Mouse (Mus musculus) spleen, postnatal 10 days (tissue): ENCODE data around the gene Cacna1d.

Source experiments
- DNase-seq, 2 experiments: peaks; one replicate each; pipeline ENCODE4 v3.0.0; 2021 to 2022; ENCODE audit warnings: low spot score in 2 of 2

The Cacna1d gene

GRCm38 (mm10) chr14:30458820-30459219, 32.4 kb downstream of the Cacna1d start:
- DNase-seq: no peak

DNA sequence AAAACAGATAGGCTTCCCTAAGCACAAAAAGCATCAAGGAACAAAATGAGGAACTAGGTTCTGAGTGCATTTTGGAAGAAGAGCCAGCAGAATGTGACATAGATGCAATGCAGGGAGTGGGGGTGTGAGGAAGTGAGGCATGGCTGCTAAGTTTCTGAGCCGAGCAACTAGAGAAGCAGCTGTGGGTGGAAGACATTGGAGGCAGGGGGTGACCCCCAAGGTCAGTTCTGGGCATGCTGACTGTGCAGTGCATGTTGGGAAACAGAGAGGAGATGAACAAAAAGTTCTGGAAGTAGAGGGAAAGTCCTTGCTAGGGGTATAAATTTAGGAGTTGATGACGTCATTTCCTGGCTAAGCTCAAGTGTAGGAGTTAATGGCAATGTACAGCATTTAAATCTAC, 33.4 kb downstream of the Cacna1d start:
- peak; percentile 29 to 52 for DNase-seq

GRCm38 (mm10) chr14:30457436-30457835, 33.8 kb downstream of the Cacna1d start:
- no peak for DNase-seq

DNA sequence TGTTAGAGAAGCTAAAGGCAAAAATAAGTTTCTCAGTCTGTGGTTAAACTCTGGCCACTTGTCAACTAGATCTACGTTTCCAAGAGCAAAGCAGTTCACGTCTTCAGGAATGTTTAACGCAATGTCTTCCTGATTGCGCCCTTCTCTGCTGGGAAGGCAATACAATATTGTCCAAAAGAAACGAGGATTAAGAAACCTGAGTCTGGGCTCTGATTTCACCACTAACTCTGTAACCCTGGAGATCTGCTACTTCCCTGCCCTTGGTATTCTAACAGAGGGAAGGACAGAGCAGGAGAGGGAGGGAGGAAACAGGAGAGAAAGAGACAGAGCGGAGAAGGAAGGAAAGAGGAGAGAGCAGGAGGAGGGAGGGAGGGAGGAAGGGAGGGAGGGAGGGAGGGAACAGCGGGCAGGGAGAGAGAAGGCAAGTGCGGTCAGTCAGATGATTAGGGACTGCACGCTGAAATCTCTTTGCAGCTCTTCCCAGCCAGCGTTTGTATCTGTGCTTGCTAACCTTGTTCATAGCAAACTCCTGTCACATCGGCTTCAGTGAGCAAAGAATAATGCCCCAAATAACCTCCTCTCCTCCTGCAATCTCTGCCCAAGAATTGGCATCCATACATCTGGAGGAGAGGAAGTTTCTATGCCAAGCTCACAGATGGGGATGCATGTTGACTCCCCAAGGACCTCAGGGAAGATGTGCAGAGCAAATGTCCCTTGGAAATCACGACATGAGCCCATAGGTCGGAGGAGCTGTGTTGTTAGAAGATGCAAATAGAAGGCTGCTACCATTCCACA, 35.3 kb downstream of the Cacna1d start:
- DNase-seq: no peak

DNA sequence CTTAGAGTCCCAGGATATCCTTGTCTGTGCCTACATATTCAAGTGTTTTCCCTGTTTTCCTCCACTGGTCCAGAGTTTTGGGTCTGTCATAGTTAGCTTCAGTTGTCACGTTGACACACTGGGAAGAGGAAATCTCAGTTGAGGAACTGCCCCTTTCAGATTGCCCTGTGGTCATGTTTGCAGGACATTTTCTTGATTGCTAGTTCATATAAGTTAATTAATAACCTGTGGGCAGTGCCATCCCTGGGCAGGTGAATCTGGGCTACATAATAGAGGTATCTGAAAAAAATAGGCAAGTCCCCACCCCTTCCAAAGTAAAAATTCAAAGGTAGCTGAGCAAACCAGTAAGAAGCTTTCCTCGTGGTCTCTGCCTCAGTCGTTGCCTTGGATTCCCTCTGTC, 51.3 kb downstream of the Cacna1d start:
- DNase-seq: no peak

DNA sequence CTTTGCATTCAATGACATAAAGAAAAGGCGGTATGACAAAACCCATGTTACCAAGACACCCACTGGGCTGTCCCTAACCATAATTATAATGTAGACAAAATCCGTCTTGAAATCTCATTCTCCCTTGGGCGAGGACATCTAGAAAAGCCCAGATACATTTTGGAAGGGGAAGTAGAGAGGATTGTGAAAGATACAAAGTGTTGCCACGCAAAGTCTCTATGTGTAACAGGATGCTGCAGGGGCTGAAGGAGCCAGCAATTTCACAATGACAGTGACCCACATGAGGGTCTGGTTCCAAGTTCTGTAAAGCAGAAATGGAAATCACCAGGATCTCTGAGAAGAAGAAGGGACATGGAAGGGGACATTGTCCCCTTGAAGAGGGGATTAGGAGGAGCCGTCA, 55.9 kb downstream of the Cacna1d start:
- no peak for DNase-seq

- DNase-seq: no peak
These were observed 60.8 kb downstream of the Cacna1d start for GRCm38 (mm10) chr14:30430446-30430845.

GRCm38 (mm10) chr14:30430026-30430425, 61.2 kb downstream of the Cacna1d start:
- DNase-seq: no peak

DNA sequence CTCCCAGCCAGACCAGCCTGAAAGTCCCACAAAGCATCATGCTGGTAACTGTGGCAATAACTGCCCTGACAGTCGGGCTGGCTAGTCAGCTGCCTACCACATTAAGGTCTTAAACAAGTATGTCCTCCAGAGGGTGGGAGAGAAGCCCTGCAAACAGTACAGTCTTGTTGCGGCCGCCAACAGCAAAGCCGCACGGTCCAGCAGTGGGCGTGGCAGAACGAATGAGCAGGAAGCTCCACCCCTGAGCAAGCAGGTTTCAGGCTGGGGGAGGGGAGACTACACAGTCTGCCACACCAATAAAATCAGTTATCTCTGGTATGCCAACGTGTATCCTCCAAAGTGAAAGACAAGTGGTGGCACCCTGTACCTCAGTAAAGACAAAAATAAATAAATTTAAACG, 61.6 kb downstream of the Cacna1d start:
- DNase-seq: no peak

DNA sequence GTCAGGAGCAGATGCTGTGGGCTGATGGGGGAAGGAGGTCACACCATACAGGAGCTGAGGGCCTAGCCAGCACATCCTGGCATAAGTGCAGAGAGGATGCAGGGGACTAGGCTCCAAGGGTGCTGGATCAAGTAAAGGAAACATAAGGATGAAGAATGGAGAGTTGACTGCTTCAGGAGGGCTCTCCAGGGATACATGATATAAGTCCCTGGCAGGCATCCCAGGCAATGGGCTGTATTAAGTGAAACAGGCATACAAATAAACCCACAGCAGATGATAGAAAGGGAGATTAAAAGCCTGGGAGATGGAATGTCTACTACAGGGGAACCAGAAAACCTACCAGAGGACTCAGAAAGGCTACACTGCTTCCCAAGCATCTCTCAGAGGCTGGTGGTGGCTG, 62.5 kb downstream of the Cacna1d start:
- no peak for DNase-seq

- DNase-seq: no peak
These were observed 65.4 kb downstream of the Cacna1d start for GRCm38 (mm10) chr14:30425876-30426275.

DNA sequence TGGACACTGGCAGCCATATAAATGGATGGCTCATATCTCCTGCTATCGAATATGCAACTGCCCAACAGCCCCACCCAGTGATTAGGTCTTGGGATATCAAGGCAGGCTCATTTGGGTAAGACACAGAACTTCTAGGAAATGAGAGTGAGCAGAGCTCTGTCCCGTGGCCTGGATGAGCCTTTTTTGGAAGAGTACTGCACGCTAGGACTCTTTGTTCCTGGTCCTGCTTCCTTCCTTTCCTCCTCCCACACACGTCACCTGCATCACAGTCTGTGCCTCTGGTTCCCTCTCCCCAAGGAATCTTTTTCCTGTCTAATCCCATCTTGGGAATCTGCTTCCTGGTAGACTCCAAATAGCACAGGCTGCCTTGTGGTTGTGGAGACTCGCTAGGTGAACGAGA, 66.1 kb downstream of the Cacna1d start:
- no peak for DNase-seq

DNA sequence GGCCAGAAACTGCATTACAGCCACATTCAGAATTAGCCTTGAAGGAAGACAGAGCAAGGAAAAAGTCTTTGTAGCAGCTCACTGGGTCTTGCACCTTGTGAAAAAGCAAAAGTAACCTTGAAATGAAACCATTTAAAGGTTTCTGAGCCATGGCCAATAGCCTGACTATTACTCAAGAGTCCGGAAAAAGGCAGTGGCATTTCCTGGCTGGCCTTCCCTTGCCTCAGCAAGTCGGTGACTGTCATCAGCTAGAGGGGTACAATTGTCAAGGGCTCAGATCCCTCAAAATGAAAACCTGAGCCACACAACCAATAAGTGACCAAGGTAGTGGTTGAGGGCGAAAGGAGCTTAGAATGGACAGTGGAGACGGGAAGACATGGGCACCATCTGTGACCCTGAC, 66.6 kb downstream of the Cacna1d start:
- no peak for DNase-seq

DNA sequence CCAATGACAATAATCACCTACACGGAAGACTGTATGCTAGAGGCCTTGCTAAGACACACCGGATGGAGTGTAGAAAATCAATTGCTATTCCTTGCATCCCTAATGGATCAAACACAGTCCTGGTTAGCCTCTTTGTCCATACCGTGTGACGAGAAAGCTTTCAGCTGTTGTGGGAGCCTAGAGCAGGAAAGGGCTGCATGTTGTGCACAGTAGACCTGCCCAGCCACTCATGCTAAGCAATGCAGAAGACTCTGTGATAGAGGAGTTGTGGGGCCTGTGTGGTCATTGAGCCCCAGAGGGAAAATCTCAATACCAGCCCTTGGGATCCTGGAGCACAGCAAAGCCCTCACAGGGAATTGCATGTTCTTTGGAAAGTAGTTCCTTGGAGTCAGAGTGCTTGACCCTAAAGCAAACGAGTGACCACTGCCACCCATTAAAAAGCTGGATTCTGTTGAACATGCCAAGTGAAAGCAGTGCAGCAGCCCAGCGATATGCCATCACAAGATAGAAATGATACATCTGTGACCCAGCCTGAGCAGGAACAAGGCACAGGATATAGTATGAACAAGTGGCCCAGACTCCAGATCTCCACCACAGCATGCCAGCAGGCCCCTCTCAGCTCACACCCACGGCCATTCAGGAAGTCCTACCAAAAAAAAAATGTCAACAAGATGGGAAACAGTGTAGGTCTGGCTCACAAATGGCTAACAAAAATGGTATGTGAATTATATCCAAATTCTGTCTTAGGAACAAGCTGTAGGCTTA, 68.7 kb downstream of the Cacna1d start:
- DNase-seq: no peak

GRCm38 (mm10) chr14:30419458-30419857, 71.8 kb downstream of the Cacna1d start:
- no peak for DNase-seq

- DNase-seq: no peak
These were observed 72.2 kb downstream of the Cacna1d start for GRCm38 (mm10) chr14:30419046-30419445.

- no peak for DNase-seq
These were observed 75.4 kb downstream of the Cacna1d start for GRCm38 (mm10) chr14:30415830-30416229.

DNA sequence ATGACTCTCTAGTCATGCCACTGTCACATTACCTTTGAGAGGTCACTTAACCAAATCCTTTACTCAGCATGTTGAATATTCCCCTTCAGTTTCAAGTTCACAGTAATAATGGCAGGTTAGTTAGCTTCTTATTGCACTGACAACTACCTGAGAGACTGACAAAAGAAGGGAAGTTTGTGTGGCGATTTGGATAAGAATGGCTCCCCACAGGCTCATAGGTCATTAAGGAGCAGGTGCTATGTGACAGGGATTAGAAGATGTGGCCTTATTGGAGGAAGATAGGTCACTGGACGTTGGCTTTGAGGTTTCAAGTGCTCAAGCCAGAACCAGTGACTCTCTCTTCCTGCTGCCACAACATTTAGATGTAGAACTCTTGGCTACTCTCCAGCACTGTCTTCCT, 77.1 kb downstream of the Cacna1d start:
- no peak for DNase-seq

- DNase-seq: no peak
These were observed 81.9 kb downstream of the Cacna1d start for GRCm38 (mm10) chr14:30409331-30409730.

GRCm38 (mm10) chr14:30405456-30406225, 85.6 kb downstream of the Cacna1d start:
- no peak for DNase-seq

DNA sequence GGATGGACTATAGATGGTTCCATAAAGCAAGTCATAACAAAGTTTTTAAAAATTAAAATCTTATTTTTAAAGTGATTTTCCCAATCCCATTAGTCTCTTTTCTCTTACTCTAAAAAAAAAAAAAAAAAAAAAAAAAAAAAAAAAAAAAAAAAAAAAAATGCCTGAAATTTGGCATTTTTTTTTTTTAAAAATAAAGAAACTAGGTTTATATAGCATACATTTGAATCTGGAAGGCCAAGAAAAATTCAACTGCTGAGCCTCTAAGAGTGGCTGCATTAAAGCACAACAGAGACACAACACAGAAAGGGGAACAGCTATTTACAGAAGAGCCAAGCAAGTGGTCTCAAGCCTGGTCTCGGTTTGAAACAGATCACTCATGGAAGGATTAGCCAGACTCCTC, 112.9 kb downstream of the Cacna1d start:
- no peak for DNase-seq

- no peak for DNase-seq
These were observed 118.4 kb downstream of the Cacna1d start for GRCm38 (mm10) chr14:30372878-30373277.
